Mouse (Mus musculus) forebrain, embryonic 13.5 days (tissue): ENCODE data around the gene Nrp2. TPM values are rescaled to one million over a fixed set of nuclear protein-coding genes. Genes with fewer than 3 reads are reported as not detected.

Experiments
- ATAC-seq: fragments of 200-750 bp; cut with Nextera tagmentation; 2 replicates; pipeline ENCODE4 v1.8.0; 2017
- H3K27ac ChIP-seq: fragments of 300-500 bp; sonication (generic); 2 replicates; pipeline ENCODE4 v1.5.1; 2015; ENCODE audit warnings: inconsistent platforms, mild to moderate bottlenecking, moderate library complexity
- H3K27me3 ChIP-seq: fragments of 300-500 bp; sonication (generic); 2 replicates; pipeline ENCODE4 v1.6.1; 2015; ENCODE audit warnings: mild to moderate bottlenecking, inconsistent platforms
- H3K36me3 ChIP-seq: fragments of 300-500 bp; sonication (generic); 2 replicates; pipeline ENCODE4 v1.6.1; 2015; ENCODE audit warnings: mild to moderate bottlenecking, inconsistent platforms; ENCODE audit not compliant: poor library complexity, severe bottlenecking
- H3K4me1 ChIP-seq: fragments of 300-500 bp; sonication (generic); 2 replicates; pipeline ENCODE4 v1.6.1; 2015; ENCODE audit warnings: inconsistent platforms
- H3K4me2 ChIP-seq: fragments of 300-500 bp; sonication (generic); 2 replicates; pipeline ENCODE4 v1.6.1; 2015; ENCODE audit warnings: inconsistent platforms, mild to moderate bottlenecking, moderate library complexity
- H3K4me3 ChIP-seq: fragments of 300-500 bp; sonication (generic); 2 replicates; pipeline ENCODE4 v1.5.1; 2015; ENCODE audit warnings: mild to moderate bottlenecking, inconsistent platforms
- H3K9ac ChIP-seq: fragments of 300-500 bp; sonication (generic); 2 replicates; pipeline ENCODE4 v1.6.1; 2015; ENCODE audit warnings: mild to moderate bottlenecking, inconsistent platforms
- H3K9me3 ChIP-seq: fragments of 300-500 bp; sonication (generic); replicated peaks from 2 replicates; pipeline ENCODE4 v1.6.1; 2016; ENCODE audit warnings: inconsistent platforms
- WGBS: fragments of 180-500 bp; shearing (Covaris S2); methylation state at CpG from one replicate; pipeline ENCODE4 v1.1.7; 2015; 5-methylcytosine and 5-hydroxymethylcytosine counted together
- polyA plus RNA-seq: library from polyadenylated mRNA; unstranded; fragments of >200 nt; fragmentation: Nextera tagmentation; extraction: Ambion mirVana; gene quantifications from 2 replicates; pipeline ENCODE4 v1.2.1, GENCODE M21; 2015

The Nrp2 gene
- polyA plus RNA-seq, 1 experiment from 2014 or later = 19.5 TPM

DNA sequence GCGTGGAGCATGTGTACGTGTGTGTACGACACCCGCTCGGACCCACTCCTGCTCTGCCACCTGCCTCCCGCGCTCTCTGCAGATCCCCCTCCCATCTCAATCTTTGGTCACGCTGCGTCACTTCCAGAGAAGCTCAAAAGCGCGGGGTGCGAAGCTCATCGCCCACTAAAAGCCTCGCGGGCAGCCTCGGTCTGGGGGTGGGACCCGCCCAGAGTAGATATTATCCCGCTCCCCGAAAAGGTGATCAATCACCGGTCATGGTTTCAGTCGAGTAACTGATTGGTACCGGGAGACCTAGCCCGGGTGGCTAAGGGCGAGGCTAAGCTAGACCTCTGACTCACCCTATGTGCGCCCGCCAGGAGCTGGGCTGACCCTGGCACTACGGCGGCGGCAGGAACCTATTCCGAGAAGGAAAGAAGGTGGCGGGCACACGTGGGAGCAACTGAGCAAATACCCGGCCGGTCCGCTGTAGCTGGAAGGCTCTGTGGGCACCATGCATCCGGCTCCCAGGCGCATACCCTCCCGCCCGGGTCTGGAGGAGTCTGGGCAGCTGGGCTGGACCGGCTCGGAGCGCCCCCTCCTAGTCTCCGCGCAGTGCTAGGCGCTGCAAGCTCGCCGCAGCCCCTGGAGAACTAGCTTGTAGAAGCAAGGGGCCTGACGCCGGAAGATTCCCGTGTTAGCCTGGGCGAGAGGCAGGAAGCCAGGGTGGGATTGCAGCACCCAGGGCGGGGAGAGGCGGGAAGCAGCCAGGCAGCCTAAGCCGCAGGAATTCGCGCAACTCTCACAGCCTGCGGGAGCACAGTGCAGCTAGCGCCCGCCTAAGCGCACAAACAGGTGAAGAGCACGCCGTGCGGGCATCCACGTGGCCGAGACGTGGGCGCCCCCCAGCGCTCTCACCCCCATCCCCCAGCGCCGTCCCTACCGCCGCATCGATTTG is 3.3 kb downstream of the Nrp2 start:
- Histone ChIP-seq H3K27me3 (peaks cover 71% of the 10 kb centered on the region), H3K4me2 (peak overlapping the region; percentile 90), H3K9ac (peak overlapping the region; percentile 85), H3K4me1 (peaks cover 63% of the 10 kb centered on the region), H3K4me3 (peak overlapping the region; percentile 69), H3K36me3 (no peaks in the 10 kb centered on the region), H3K9me3 (no peaks in the 10 kb centered on the region), H3K27ac (peak overlapping the region; percentile 72)
- WGBS = under 1% methylated on average over 72 of the region's 73 CpGs
- ATAC-seq = peak; percentile 60

DNA sequence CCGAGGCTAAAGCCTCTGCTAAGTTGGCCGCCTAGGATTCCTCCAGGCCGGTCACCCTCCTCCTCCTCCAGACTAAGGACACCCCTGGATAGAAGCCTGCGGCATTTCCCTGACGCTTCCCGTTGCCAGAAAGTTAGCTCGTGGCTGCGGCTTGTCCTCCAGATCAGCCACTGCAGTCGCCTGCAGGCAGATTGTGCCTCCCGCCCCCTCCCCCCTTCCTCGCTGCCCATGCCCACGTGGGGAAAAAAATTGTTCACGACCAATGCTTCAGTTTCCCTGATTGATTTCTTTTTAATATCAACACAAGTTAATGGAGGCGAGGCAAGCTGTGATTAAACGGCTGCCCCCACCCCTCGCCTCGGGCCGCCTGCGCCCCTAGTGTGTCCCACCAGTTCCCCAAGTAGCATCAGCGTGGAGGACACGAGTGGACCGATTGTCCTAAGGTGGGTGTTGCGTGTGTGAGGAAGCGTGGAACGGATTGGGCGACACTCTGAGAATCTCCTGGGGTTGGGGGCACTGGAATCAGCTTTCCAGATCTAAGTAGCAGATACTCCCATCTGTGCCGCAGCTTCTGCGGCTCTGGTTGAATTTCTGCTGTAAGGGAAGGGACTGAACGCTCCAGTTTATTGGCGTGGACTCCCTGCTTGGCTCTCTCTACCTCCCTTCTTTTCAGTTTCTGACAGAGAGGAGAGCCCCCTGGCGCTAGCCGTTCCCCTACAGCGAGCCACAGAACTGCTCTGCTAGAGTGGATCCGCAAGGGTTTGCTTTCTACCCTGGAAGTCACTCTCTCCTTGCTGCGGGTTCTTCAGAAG is 4.2 kb downstream of the Nrp2 start:
- WGBS = under 1% methylated on average over 35 of the region's 35 CpGs
- peaks cover 59% of the 10 kb centered on the region for H3K4me1 ChIP-seq
- peaks cover 61% of the 10 kb centered on the region for H3K27me3 ChIP-seq
- H3K27ac ChIP-seq = peak overlapping the region; percentile 55
- peak overlapping the region; percentile 90 for H3K4me2 ChIP-seq
- peak overlapping the region; percentile 85 for H3K9ac ChIP-seq
- no peaks in the 10 kb centered on the region for H3K36me3 ChIP-seq
- ATAC-seq = peak; percentile 1; the same call in 1 of the 2 replicates
- peak overlapping the region; percentile 69 for H3K4me3 ChIP-seq
- H3K9me3 ChIP-seq = no peaks in the 10 kb centered on the region

DNA sequence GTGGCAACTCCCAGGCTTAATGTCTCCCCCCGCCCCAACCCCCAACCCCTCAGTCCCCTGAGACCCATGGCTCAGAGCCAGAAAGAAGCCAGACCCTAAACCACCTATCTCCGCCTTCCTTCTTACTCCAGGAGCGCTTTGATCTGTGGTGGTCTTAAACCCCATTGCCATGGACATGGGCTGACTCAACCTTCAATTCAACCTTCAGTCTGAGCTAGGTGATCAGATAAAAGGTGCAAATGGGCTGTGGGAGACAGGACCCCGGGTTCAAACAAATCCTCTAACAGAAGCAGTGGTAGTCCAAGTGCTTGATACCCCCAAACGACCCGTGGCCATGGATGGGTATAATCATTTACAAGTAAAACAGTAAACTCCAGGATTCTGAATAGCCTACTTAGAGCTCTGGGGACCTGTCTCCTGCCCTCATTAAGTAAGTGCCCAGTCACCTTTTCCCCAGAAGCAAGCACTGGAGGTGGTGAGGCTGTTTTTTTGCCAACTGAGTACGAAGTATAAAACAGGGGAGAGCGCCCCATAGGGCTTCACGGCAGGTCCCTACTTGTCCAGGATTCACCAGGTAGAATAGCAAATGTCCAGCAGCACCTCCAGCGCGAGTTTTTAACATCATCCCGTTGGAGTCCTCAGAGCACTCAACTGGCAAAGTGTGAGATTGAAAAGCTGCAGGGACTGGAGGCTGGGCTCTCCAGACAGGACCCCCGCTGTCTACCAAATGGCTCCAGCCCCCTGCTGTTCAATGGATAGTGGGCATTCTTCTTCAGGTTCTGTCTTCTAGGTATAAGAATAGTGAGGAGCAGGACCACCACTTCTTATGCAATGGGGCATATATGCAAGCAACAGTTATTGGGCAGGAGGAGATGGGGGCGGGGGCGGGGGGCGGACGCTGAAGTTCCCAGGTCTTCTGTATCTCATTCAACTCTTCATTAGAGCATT is 5.1 kb downstream of the Nrp2 start:
- 6% methylated on average over 17 of the region's 17 CpGs for WGBS
- Histone ChIP-seq H3K27ac (peak overlapping the region; percentile 55; the same call in 1 of the 2 replicates), H3K36me3 (no peaks in the 10 kb centered on the region), H3K9me3 (no peaks in the 10 kb centered on the region), H3K4me2 (peak overlapping the region; percentile 90), H3K4me1 (peaks cover 55% of the 10 kb centered on the region), H3K9ac (peak overlapping the region; percentile 85), H3K27me3 (peaks cover 60% of the 10 kb centered on the region), H3K4me3 (peak overlapping the region; percentile 69)
- no peak for ATAC-seq

DNA sequence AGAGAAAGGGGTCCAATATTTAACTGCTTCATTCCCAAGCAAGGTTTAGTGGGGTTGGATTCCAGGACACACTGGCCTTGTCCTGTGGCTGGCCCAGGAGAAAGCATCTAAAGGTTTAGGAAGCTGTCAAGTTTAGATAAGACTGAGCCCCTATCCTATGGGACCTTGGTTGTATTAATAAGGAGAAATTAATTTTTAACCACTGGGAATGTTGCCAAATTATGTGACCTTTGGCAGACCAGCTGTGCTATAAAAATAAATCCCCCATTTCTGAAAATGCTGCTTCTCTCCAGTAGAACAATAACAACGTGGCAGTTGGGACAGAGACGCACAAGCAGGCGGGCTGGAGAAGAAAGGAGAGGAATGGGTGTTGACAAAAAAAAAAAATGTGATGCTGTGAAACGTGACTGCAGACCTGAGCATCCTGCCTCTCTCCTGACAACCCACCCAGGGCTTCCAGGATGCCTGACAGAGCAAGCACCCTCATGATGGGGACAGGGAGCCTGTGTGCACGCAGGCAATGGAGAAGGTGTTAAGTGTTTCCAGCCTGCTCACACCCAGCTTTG is 6.8 kb downstream of the Nrp2 start:
- ATAC-seq = no peak
- Histone ChIP-seq H3K4me3 (peak overlapping the region; percentile 3; the same call in 1 of the 2 replicates), H3K36me3 (no peaks in the 10 kb centered on the region), H3K27me3 (peaks cover 48% of the 10 kb centered on the region), H3K4me2 (peak overlapping the region; percentile 90), H3K9ac (peak overlapping the region; percentile 40; the same call in 1 of the 2 replicates), H3K9me3 (no peaks in the 10 kb centered on the region), H3K27ac (no peak overlapping the region), H3K4me1 (peaks cover 55% of the 10 kb centered on the region)
- 42% methylated on average over 5 of the region's 5 CpGs for WGBS

DNA sequence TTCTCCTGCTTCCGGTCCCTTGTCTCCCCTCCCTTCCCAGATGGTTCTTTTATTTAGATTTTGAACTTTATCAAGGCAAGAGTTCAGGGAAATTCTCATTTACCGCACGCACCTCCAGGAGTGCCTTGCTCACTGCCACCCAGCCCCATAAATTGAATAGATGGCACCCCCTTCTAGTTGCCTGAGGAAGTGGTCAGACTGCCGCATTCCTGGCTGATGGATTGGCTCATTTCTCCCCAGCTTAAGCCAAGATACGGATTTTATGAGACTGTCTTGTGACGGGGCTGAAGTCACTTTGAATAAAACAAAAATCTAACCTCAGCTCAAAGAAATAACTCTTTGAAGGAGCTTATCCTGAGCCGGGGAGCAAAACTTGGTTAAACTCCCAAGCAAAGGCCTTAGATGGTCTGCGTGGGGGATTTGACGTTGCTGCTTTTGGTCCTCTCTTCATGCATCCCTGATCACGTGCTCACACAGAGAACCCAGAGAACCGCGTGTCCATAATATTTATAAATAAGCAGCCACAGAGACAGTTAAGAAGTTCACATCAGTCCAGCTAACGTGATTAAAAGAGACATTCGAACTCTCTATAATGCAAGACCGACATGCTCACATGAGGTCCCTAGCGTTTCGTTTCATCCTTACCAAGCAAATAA is 10.1 kb downstream of the Nrp2 start:
- H3K9ac ChIP-seq = no peak overlapping the region
- H3K4me2 ChIP-seq = no peak overlapping the region; the same call in 1 of the 2 replicates
- no peak overlapping the region for H3K4me3 ChIP-seq
- no peak for ATAC-seq
- peaks cover 22% of the 10 kb centered on the region for H3K27me3 ChIP-seq
- H3K4me1 ChIP-seq = peaks cover 48% of the 10 kb centered on the region
- no peak overlapping the region for H3K27ac ChIP-seq
- H3K9me3 ChIP-seq = no peaks in the 10 kb centered on the region
- no peaks in the 10 kb centered on the region for H3K36me3 ChIP-seq
- WGBS = 88% methylated on average over 17 of the region's 17 CpGs

DNA sequence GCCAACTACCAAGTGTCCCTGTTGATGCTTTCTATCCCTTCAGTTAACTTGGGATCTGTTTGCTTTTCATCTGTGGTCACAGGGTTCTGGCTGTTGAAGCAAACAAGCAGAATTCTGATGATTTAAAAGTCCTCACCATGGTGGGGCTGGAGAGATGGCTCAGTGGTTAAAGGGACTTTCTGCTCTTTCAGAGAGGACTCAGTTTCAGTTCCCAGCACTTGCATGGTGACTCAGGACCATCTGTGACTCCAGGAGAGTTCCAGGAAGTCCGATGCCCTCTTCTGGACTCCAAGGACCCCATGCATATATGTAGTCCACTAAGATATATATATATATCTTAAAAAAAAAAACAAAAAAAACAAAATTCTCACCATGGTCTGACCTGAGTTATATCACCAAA is 11.9 kb downstream of the Nrp2 start:
- Histone ChIP-seq H3K4me1 (peaks cover 36% of the 10 kb centered on the region), H3K9me3 (no peaks in the 10 kb centered on the region), H3K4me2 (no peak overlapping the region), H3K9ac (no peak overlapping the region), H3K27me3 (peaks cover 10% of the 10 kb centered on the region; the same call in 1 of the 2 replicates), H3K36me3 (no peaks in the 10 kb centered on the region), H3K27ac (no peak overlapping the region), H3K4me3 (no peak overlapping the region)
- ATAC-seq = no peak
- 93% methylated on average over 1 of the region's 1 CpGs for WGBS

DNA sequence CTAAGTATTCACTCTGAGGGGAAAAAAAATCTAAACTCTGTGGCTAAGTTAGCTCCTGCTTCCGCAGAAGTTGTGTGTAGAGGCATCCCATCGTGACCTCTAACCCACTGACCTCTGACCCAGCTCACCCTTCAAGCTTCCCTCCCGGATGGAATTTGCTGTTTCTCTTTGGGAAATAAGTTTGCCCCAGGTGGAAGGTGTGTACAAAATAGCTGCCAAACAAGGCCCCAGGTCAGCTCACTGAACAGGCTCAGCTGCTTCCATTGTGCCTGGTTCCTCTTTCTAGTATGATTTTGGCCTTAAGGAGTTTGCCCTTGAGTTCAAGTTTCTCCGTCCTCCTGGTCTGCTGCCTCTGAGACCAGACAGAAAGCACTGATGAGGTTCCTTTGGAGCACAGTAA is 12.6 kb downstream of the Nrp2 start:
- 71% methylated on average over 4 of the region's 4 CpGs for WGBS
- Histone ChIP-seq H3K4me2 (peak overlapping the region; percentile 2; the same call in 1 of the 2 replicates), H3K27me3 (0 out of 2 replicates have a peak, but pooled peaks cover 7% of the 10 kb centered on the region)

DNA sequence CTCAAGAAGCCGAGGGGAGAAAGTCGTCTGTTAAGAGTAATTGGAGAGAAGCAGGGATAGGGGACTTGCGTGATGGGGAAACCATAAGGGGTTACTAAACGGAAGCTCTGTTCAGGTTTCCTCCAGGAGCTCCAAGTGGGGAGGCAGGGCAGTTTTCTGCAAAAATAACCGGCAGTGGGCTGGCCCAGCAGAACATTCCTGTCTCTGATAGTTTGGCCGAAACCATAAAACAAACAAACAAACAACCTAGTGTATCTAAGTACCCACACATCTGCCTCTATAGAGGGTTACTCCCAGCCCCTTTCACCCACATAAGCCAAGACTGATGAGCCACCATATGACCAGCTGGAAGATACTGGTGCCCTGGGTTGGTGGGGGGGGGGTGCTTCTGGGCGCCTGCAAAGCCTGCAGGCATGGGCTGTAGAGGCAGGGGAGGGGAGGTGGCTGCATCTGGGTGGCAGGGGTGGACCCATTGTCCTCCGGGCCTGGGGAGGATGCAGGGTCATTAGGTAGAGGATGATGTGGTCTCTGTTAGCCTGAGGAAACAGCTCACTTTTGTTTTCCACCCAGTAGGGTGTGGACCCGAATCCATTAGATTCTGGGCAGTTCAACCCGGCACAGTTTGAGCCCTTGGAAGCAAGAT is 13.9 kb downstream of the Nrp2 start:
- peak overlapping the region; percentile 23; the same call in 1 of the 2 replicates for H3K9ac ChIP-seq
- 0 out of 2 replicates have a peak, but pooled peaks cover 7% of the 10 kb centered on the region for H3K27me3 ChIP-seq
- peaks cover 26% of the 10 kb centered on the region for H3K4me1 ChIP-seq
- 28% methylated on average over 10 of the region's 10 CpGs for WGBS
- H3K27ac ChIP-seq = peak overlapping the region; percentile 8; the same call in 1 of the 2 replicates
- peaks cover 6% of the 10 kb centered on the region; the same call in 1 of the 2 replicates for H3K36me3 ChIP-seq
- H3K4me3 ChIP-seq = no peak overlapping the region
- H3K9me3 ChIP-seq = no peaks in the 10 kb centered on the region
- peak overlapping the region; percentile 11 for H3K4me2 ChIP-seq
- peak; percentile 32; the same call in 1 of the 2 replicates for ATAC-seq

More for the DNA sequence above, 12.6 kb downstream of the Nrp2 start:
- no peak overlapping the region for H3K4me3 ChIP-seq
- no peak for ATAC-seq
- H3K4me1 ChIP-seq = peaks cover 29% of the 10 kb centered on the region
- H3K27ac ChIP-seq = no peak overlapping the region
- no peaks in the 10 kb centered on the region for H3K9me3 ChIP-seq
- H3K36me3 ChIP-seq = no peaks in the 10 kb centered on the region
- no peak overlapping the region for H3K9ac ChIP-seq

DNA sequence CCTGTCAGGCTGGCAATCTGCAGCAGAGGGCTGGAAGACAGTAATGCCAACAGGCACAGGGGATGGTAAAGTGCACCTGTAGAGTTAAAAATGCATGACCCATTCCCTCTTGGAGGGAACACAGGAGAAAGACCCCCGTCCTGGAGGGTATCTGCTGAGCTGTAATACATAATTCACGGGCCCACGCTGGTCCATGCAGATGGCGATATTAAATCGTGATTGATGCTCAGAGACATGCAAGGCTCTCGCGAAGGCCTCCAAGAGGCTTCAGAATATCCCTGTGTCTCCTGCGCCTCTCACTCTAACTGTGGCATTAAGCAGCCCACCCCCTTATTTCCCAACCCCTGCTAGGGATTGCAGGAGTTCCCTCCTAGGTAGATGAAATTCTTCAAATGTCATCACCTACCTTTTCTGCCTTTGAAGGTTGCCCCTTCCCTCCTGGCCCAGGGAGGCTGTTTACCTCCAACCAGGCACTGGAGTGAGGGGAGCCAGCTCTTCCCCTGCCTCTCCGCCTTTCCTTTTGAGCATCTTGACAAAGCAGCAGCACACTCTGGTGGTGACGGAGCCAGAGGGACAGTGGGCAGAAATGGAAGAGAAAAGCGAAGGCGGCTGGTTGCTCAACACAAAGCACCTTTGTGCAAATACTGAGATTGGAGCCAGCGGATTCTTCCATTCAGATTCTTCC is 14.6 kb downstream of the Nrp2 start:
- H3K9me3 ChIP-seq = no peaks in the 10 kb centered on the region
- no peak overlapping the region for H3K4me3 ChIP-seq
- 0 out of 2 replicates have a peak, but pooled peaks cover 7% of the 10 kb centered on the region for H3K27me3 ChIP-seq
- peak; percentile 82 for ATAC-seq
- H3K36me3 ChIP-seq = peaks cover 14% of the 10 kb centered on the region
- H3K9ac ChIP-seq = peak overlapping the region; percentile 23; the same call in 1 of the 2 replicates
- H3K27ac ChIP-seq = peak overlapping the region; percentile 8; the same call in 1 of the 2 replicates
- 43% methylated on average over 13 of the region's 13 CpGs for WGBS
- peaks cover 26% of the 10 kb centered on the region for H3K4me1 ChIP-seq
- H3K4me2 ChIP-seq = peak overlapping the region; percentile 11
